Mouse (Mus musculus): ENCODE measurements around the gene Ccdc157.
A peak's percentile ranks its signal among the peaks of the same experiment; 100 is the strongest.
"Not testable (repeated sequence)": the region's sequence is repeated elsewhere in the genome, so short reads cannot be mapped to it uniquely, and the experiment has no call there.

The Ccdc157 gene

GRCm38 (mm10) chr11:4159808-4160708, at the start of gene Ccdc157, which contains the start of gene Sf3a1:
Gene Ccdc157 (minus strand): TSS chr11:4160293.
Gene Sf3a1 (plus strand): TSS chr11:4160350.
- peak; percentile 93 to 96 for DNase-seq

GRCm38 (mm10) chr11:4209556-4209955, 49.5 kb upstream of the Ccdc157 start:
- DNase-seq = no peak

DNA sequence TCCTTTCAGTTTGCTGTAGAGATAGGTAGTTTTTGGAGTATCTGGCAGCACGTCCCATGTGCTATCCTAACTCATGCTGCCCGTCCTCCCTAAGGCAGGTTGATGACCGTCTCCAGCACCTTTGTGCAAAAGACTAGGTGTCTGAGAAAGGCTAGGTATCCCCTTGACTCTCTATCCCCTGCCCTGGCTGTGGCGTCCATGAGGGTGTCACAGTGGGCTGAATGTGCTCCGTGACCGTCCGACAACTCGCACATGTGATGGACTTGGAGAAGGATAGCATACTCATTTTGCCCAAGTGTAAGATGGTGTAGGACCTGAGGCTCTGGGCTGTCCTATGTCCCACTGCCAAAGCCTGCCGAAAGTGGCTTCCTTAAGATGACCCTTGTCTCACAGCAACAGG, 47.6 kb upstream of the Ccdc157 start:
- no peak for DNase-seq

- no peak for DNase-seq
Observed at GRCm38 (mm10) chr11:4206563-4206962, 46.5 kb upstream of the Ccdc157 start.

DNA sequence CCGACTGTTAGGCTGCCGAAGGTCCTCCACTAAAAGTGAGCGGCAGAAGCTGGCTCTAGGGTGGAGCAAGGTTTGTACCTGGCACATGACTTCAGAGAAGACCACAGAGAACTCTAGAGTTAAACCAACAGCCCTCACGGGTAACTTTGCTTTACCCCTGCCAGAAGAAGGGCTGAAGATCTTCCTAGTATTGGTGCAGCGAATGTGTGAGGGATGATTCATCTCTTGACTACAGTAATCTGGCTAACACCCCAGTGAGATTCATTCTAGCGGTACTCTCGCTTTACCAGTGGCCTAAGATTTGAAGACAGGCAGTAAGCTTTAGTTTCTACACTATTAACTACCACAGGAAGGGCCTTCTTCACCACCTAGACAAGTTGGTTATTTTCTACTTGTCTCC, 45.9 kb upstream of the Ccdc157 start:
- no peak for DNase-seq

- no peak for DNase-seq
Observed at GRCm38 (mm10) chr11:4205097-4205655, 45.1 kb upstream of the Ccdc157 start.

- DNase-seq = no peak
Observed at GRCm38 (mm10) chr11:4203705-4204074, 43.6 kb upstream of the Ccdc157 start.

- DNase-seq = no peak
Observed at GRCm38 (mm10) chr11:4202995-4203704, 43.1 kb upstream of the Ccdc157 start.

- no peak for DNase-seq
Observed at GRCm38 (mm10) chr11:4201981-4202700, 42.0 kb upstream of the Ccdc157 start.

- no peak for DNase-seq
Observed at GRCm38 (mm10) chr11:4197691-4198090, 37.6 kb upstream of the Ccdc157 start.

DNA sequence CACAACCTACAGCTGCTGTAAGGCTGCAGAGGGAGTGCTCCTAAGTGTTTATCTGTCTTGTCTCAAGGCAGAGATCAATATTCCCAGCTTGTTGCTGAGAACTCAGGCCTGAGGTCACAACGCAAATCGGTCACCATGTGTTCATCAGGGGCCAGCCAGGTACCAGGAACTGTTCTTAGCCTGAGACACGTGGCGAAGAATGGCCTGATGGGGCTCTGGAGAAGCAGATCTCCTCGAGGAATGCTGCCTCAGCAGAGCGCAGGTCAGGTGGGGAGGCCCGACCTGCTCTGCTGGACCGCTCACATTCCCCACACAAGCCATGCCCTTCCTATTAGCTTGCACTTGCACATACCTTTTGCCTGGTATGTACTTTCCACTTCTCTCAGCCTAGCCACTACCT, 36.5 kb upstream of the Ccdc157 start:
- no peak for DNase-seq

DNA sequence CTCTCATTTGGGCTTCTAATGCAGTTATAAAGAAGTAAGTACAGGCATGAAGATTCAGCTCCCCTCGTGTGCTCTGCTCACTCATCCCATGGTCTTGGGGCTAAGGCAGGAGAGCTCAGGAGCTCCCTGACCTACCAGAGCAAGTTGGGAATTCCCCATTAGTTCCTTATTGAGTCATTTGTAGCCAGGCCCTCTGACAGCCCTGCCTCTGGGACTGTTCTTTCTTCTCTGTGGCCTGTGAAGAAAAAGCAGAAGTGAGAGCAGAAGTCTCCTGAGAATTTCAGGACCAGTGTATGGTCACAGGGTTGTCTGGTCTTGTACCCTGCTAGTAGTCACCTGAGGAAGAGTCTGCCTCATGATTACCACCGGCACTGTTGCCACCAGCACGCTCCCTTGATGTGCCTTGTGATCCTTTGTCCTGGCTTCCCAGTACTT, 35.5 kb upstream of the Ccdc157 start:
- no peak for DNase-seq

- DNase-seq = no peak
Observed at GRCm38 (mm10) chr11:4193420-4193819, 33.3 kb upstream of the Ccdc157 start.

DNA sequence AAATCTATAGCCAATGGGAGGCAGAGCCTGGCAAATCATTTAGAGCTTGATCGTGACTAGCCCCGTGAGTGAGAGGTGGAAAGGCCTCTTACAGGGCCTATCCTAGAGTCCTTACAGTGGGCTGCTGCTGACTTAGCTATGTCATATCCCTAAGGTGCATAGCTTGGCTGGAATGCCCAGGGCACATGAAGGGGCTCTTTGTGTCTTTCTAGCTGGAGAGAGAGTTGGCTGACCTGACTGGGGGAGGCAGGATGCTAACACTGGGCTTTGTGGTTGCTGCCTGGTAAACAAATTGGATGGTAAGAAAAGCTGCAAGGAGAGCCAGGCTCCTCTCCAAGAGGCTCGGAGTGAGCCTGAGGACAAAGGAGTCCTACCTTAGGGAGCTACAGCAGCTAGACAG, 32.7 kb upstream of the Ccdc157 start:
- no peak for DNase-seq

DNA sequence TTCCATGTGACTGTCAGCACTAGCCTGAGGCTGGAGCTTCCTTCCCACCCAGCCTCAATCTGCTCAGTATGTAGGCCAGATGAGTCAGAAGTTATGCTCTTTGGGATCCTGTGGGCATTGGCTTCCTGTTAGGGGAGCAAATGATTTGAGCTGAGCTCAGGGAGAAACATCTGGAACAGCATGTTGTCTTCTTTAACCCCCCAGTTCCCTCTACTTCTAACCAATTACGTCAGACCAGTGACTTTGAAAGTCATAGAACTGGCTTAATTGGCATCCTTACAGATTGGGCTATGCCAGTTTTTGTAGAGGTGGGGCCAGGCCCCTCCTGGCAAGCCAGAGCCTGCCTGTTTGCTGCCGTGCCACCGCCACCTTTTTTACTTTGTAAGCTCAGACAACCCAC, 30.6 kb upstream of the Ccdc157 start:
- DNase-seq = no peak

DNA sequence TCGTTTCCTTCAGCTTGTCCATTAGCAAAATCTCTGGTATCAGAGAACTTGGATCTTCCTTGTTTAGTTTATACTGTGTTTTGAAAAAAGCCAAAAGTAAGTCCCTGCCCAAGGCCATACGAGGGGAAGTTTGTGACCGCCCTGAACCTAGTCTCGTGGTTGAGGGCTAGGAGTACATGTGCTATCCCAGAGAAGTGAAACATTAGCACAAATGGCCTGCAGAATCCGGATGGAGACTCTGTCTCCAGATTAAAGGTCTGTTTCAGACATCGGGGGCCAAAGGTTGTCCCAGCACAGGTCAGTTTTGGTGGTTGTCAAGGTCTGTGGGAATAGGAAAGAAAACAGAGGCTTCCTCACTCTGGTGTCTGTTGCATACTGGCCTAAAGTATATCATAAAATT, 29.1 kb upstream of the Ccdc157 start:
- DNase-seq = no peak

- peak; percentile 23 to 33 for DNase-seq
Observed at GRCm38 (mm10) chr11:4187318-4187700, 27.2 kb upstream of the Ccdc157 start.

DNA sequence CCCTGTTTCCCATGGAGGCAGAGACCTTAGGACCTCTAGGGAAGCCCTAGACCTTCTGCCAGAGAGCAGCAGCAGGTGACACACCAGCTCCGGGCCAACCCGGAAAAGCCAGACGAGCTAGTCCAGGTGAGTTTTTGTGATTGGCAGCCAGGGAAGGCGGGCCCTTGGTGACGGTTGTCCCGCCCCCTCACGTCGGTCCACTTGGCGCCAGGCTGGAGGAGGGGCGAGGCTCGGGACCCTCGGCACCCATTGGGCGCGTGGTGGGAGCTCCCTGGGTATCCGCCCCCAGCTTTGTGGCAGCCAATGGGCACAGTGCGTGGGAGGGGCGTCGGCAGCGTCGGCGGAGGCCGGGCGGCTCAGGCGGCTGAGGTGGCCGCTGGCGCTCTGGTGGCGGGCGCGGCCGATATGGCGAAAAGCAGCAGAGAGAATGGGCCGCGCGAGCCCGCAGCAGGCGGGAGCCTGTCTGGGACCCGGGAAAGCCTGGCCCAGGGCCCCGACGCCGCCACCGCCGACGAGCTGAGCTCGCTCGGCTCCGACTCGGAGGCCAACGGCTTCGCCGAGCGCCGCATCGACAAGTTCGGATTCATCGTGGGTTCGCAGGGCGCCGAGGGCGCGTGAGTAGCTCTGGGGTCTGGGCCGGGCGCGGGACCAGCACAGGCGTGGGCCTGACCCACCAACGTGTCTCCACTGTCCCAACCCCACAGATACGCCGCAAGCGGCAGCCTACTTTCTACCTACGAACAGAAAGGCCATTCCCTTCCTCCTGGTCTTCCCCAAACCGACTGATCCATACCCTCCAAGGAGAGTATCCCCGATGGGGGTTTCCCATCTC, 26.6 kb upstream of the Ccdc157 start, which contains the start of gene Tbc1d10a:
Gene Tbc1d10a (plus strand): TSS at position 304 of the 832 bp plus-strand sequence.
- peak; percentile 98 to 99 for DNase-seq

DNA sequence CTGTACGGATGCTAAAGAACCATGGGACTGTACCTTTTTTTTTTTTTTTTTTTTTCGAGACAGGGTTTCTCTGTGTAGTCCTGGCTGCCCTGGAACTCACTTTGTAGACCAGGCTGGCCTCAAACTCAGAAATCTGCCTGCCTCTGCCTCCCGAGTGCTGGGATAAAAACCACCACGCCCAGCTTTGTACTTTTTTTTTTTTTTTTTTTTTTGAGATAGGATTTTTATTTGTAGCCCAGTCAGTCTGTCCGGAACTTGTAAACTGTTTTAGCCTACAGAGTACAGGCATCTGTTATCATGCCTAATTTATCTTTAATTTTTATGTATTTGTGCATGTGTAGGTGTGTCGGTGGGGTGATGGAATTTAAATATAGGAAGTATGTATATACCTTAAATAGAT, 25.4 kb upstream of the Ccdc157 start:
- DNase-seq = not testable (repeated sequence)

GRCm38 (mm10) chr11:4184251-4184952, 24.3 kb upstream of the Ccdc157 start:
- DNase-seq = no peak

- no peak for DNase-seq
Observed at GRCm38 (mm10) chr11:4183511-4183910, 23.4 kb upstream of the Ccdc157 start.

Data from cerebellum, adult 18-20 months (tissue).